Mouse (Mus musculus): ENCODE measurements around the gene Sema6c. TPM values are rescaled to one million over a fixed set of nuclear protein-coding genes. Genes with fewer than 3 reads are reported as not detected.

The Sema6c gene
- polyA plus RNA-seq (2014; fragmentation: Nextera tagmentation; extraction: Ambion mirVana) = 4.8 and 5.3 TPM in 2 replicates

DNA sequence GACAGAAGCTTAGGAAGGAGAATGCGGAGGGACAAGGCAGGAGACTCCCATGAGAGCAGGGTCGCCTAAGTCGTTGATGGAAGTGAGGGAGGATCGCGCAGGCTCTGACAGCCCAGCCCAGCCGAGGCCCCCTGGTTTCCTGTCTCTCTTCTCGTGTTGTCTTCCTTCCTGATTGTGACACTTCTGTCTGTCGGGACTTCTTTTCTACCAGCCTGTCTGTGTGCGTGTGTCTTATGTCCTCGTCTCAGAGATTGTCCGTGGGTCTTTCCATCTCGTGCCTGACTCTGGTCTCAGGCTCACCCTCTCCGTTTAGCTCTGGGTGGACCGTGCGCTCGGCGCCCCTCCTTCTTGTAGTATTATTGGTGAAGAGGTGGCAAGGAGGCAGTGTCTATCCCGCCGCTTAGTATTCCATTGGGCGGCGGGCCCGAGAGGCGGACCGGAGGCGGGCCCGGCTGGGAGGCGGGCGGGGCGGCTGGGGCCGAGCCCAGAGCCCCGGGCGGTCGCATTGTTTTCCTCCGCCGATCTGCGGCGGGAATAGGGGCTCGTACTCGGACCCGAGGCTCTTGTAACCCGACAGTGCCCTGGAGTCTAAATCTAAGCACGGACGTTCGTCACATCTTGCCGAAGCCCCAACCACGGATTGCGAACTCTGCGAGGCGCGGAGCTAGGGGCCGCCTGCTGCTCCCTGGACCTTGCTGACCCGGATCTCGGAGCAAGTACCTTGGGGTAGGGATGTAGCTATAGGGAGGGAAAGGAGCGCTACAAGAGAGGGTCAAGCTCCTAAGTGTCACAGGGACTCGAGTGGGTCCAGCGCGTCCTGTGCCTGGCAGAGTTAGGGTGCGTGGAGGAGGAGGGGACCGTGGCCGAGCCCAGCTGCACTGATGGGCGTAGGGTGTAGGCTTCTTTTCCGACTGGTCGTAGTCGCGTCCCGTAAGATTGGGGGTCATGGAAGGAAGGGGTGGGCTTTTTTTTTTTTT is at the start of gene Sema6c:
TSS of gene Sema6c (plus strand) at position 471 of the 977 bp plus-strand sequence.
- DNase-seq (ENCODE audit: low spot score) = peak; percentile 89
- Histone ChIP-seq H3K9ac (ENCODE audit: low read length) (peak within 1 kb of the TSS; percentile 71), H3K27ac (ENCODE audit: low read depth) (peak within 1 kb of the TSS; percentile 22; the same call in 1 of the 2 replicates), H3K36me3 (ENCODE audit: control insufficient read depth, insufficient read depth, low read length) (no peaks in the 10 kb centered on the region), H3K4me3 (ENCODE audit: low read depth, low read length) (peak within 1 kb of the TSS; percentile 86), H3K4me2 (ENCODE audit: low read length) (peak within 1 kb of the TSS; percentile 71), H3K4me1 (replicated peaks; ENCODE audit: control insufficient read depth, insufficient read depth, low read length) (peaks cover 28% of the 10 kb centered on the region), H3K27me3 (replicated peaks; ENCODE audit: control insufficient read depth, insufficient read depth, low read length) (no peaks in the 10 kb centered on the region), H3K9me3 (ENCODE audit: control insufficient read depth, low read length) (no peaks in the 10 kb centered on the region)
- peak; percentile 97 for ATAC-seq (replicated peaks; ENCODE audit: low FRiP score, low TSS enrichment, low read depth)
- under 1% methylated on average over 66 of the region's 66 CpGs for WGBS

- peak within 1 kb of the TSS; percentile 85 for H3K4me3 ChIP-seq (ENCODE audit: low read depth, low read length)
- peak within 1 kb of the TSS; percentile 97 for H3K27ac ChIP-seq (ENCODE audit: low read depth)
- H3K4me1 ChIP-seq (replicated peaks; ENCODE audit: control insufficient read depth, insufficient read depth, low read length) = peaks cover 9% of the 10 kb centered on the region
- DNase-seq (ENCODE audit: low spot score) (peak; percentile 96), ATAC-seq (replicated peaks; ENCODE audit: low FRiP score, low TSS enrichment, low read depth) (peak; percentile 65)
- H3K9ac ChIP-seq (ENCODE audit: low read length) = peak within 1 kb of the TSS; percentile 78
- H3K27me3 ChIP-seq (replicated peaks; ENCODE audit: control insufficient read depth, insufficient read depth, low read length) = no peaks in the 10 kb centered on the region
- no peaks in the 10 kb centered on the region for H3K9me3 ChIP-seq (ENCODE audit: control insufficient read depth, low read length)
- H3K36me3 ChIP-seq (ENCODE audit: control insufficient read depth, insufficient read depth, low read length) = peaks cover 20% of the 10 kb centered on the region
- H3K4me2 ChIP-seq (ENCODE audit: low read length) = peak within 1 kb of the TSS; percentile 47
- 1% methylated on average over 54 of the region's 54 CpGs for WGBS
Observed at GRCm38 (mm10) chr3:95110911-95111726, 49.1 kb upstream of the Sema6c start, which contains the start of gene Vps72. Gene Vps72 (plus strand): TSS chr3:95111022.

DNA sequence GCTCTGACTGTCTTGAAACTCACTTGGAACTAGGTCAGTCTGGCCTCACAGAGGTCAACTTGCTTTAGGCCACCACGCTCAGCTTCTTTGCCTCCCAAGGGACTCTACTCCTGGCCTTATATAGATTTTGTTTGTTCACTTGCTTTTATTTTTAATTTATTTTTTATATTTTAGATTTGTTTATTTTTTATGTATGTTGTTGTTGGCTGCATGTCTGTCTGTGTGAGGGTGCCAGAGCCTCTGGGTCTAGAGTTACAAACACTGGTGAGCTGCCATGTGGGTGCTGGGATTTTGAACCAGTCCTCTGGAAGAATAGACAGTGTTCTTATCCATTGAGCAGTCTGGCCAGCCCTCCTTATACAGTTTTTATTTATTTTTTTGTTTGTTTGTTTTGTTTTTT is 47.5 kb upstream of the Sema6c start:
- ATAC-seq (replicated peaks; ENCODE audit: low FRiP score, low TSS enrichment, low read depth) (no peak), DNase-seq (ENCODE audit: low spot score) (no peak)
- WGBS = 92% methylated on average over 1 of the region's 1 CpGs
- H3K36me3 ChIP-seq (ENCODE audit: control insufficient read depth, insufficient read depth, low read length) = peaks cover 27% of the 10 kb centered on the region
- H3K27ac ChIP-seq (ENCODE audit: low read depth) = no peak overlapping the region
- no peak overlapping the region for H3K9ac ChIP-seq (ENCODE audit: low read length)
- H3K4me3 ChIP-seq (ENCODE audit: low read depth, low read length) = no peak overlapping the region
- no peaks in the 10 kb centered on the region for H3K27me3 ChIP-seq (replicated peaks; ENCODE audit: control insufficient read depth, insufficient read depth, low read length)
- H3K4me2 ChIP-seq (ENCODE audit: low read length) = no peak overlapping the region
- H3K9me3 ChIP-seq (ENCODE audit: control insufficient read depth, low read length) = no peaks in the 10 kb centered on the region
- H3K4me1 ChIP-seq (replicated peaks; ENCODE audit: control insufficient read depth, insufficient read depth, low read length) = peaks cover 9% of the 10 kb centered on the region

DNA sequence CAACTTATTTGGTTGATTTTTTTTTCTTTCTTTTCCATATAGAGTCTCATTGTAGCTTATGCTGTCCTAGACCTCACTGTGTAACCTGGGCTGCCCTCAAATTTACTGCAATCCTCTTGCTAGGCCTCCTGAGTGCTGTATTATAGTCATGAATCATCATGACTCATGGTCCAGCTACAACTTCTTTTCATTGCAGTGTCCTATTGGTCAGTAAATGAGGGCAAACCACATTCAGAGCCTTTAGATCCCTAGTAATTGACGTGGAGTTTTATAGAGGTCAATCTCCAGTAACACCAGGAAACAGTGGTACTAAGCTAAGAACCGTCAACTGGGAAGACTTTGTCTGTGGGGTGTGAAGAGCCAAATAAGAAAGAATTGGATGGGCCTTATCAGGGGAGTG is 42.5 kb upstream of the Sema6c start:
- WGBS = 85% methylated on average over 2 of the region's 2 CpGs
- H3K4me3 ChIP-seq (ENCODE audit: low read depth, low read length) = no peak overlapping the region

GRCm38 (mm10) chr3:95121580-95121979 is 38.7 kb upstream of the Sema6c start:
- Histone ChIP-seq H3K9me3 (ENCODE audit: control insufficient read depth, low read length) (no peaks in the 10 kb centered on the region), H3K27me3 (replicated peaks; ENCODE audit: control insufficient read depth, insufficient read depth, low read length) (no peaks in the 10 kb centered on the region), H3K27ac (ENCODE audit: low read depth) (no peak overlapping the region), H3K4me1 (replicated peaks; ENCODE audit: control insufficient read depth, insufficient read depth, low read length) (peaks cover 11% of the 10 kb centered on the region; the same call in 1 of the 2 replicates), H3K4me2 (ENCODE audit: low read length) (no peak overlapping the region), H3K4me3 (ENCODE audit: low read depth, low read length) (no peak overlapping the region), H3K36me3 (ENCODE audit: control insufficient read depth, insufficient read depth, low read length) (peaks cover 56% of the 10 kb centered on the region), H3K9ac (ENCODE audit: low read length) (no peak overlapping the region)
- no peak for DNase-seq (ENCODE audit: low spot score)
- 56% methylated on average over 6 of the region's 6 CpGs for WGBS
- ATAC-seq (replicated peaks; ENCODE audit: low FRiP score, low TSS enrichment, low read depth) = no peak

More for the DNA sequence above, 42.5 kb upstream of the Sema6c start:
- H3K9ac ChIP-seq (ENCODE audit: low read length) = no peak overlapping the region
- no peak overlapping the region for H3K27ac ChIP-seq (ENCODE audit: low read depth)
- H3K36me3 ChIP-seq (ENCODE audit: control insufficient read depth, insufficient read depth, low read length) = peaks cover 73% of the 10 kb centered on the region
- H3K4me1 ChIP-seq (replicated peaks; ENCODE audit: control insufficient read depth, insufficient read depth, low read length) = no peaks in the 10 kb centered on the region
- no peak for DNase-seq (ENCODE audit: low spot score)
- no peaks in the 10 kb centered on the region for H3K27me3 ChIP-seq (replicated peaks; ENCODE audit: control insufficient read depth, insufficient read depth, low read length)
- H3K9me3 ChIP-seq (ENCODE audit: control insufficient read depth, low read length) = no peaks in the 10 kb centered on the region
- H3K4me2 ChIP-seq (ENCODE audit: low read length) = no peak overlapping the region
- no peak for ATAC-seq (replicated peaks; ENCODE audit: low FRiP score, low TSS enrichment, low read depth)

- DNase-seq (ENCODE audit: low spot score) (no peak), ATAC-seq (replicated peaks; ENCODE audit: low FRiP score, low TSS enrichment, low read depth) (no peak)
- no peaks in the 10 kb centered on the region for H3K9me3 ChIP-seq (ENCODE audit: control insufficient read depth, low read length)
Observed at GRCm38 (mm10) chr3:95124246-95124645, 36.0 kb upstream of the Sema6c start, which contains the start of gene Tmod4. Gene Tmod4 (plus strand): TSS chr3:95124476.

GRCm38 (mm10) chr3:95124972-95125371 is 35.3 kb upstream of the Sema6c start:
- H3K36me3 ChIP-seq (ENCODE audit: control insufficient read depth, insufficient read depth, low read length) = peaks cover 34% of the 10 kb centered on the region
- 21% methylated on average over 5 of the region's 5 CpGs for WGBS
- no peak overlapping the region for H3K4me2 ChIP-seq (ENCODE audit: low read length)
- H3K9me3 ChIP-seq (ENCODE audit: control insufficient read depth, low read length) = no peaks in the 10 kb centered on the region
- H3K4me1 ChIP-seq (replicated peaks; ENCODE audit: control insufficient read depth, insufficient read depth, low read length) = peaks cover 11% of the 10 kb centered on the region; the same call in 1 of the 2 replicates
- DNase-seq (ENCODE audit: low spot score) (no peak), ATAC-seq (replicated peaks; ENCODE audit: low FRiP score, low TSS enrichment, low read depth) (no peak)
- no peaks in the 10 kb centered on the region for H3K27me3 ChIP-seq (replicated peaks; ENCODE audit: control insufficient read depth, insufficient read depth, low read length)
- H3K27ac ChIP-seq (ENCODE audit: low read depth) = no peak overlapping the region; the same call in 1 of the 2 replicates
- H3K4me3 ChIP-seq (ENCODE audit: low read depth, low read length) = no peak overlapping the region
- no peak overlapping the region for H3K9ac ChIP-seq (ENCODE audit: low read length)

More at GRCm38 (mm10) chr3:95124246-95124645, 36.0 kb upstream of the Sema6c start, which contains the start of gene Tmod4:
- 57% methylated on average over 6 of the region's 6 CpGs for whole genome bisulfite sequencing
- Histone ChIP-seq H3K9ac (ENCODE audit: low read length) (no peak within 1 kb of the TSS), H3K36me3 (ENCODE audit: control insufficient read depth, insufficient read depth, low read length) (peaks cover 41% of the 10 kb centered on the region), H3K27ac (ENCODE audit: low read depth) (no peak within 1 kb of the TSS; the same call in 1 of the 2 replicates), H3K4me1 (replicated peaks; ENCODE audit: control insufficient read depth, insufficient read depth, low read length) (peaks cover 11% of the 10 kb centered on the region; the same call in 1 of the 2 replicates), H3K4me3 (ENCODE audit: low read depth, low read length) (no peak within 1 kb of the TSS), H3K27me3 (replicated peaks; ENCODE audit: control insufficient read depth, insufficient read depth, low read length) (no peaks in the 10 kb centered on the region), H3K4me2 (ENCODE audit: low read length) (no peak within 1 kb of the TSS)

DNA sequence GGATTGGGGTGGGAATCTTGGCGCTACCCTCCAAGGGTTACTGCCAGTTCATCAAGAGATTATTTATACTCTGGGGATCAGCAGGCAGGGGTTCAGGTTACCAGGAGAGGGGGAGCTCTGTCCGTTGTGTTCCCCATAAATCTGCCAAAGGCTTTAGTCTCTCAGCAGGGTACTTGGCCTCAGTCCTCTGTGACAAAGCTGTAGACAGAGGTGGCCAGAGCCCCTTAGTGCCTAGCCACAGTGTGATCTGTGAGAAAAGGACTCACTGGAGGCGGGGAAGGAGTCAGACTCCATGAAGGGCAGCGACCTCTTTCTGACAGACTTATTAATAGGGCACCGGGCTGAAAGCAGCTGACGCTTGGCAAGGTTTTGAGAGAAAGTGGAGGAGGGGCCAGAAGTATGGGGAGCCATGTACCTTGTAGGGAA is 31.0 kb upstream of the Sema6c start:
- H3K36me3 ChIP-seq (ENCODE audit: control insufficient read depth, insufficient read depth, low read length) = peaks cover 7% of the 10 kb centered on the region
- WGBS = 35% methylated on average over 6 of the region's 6 CpGs

More for the DNA sequence above, 31.0 kb upstream of the Sema6c start:
- Histone ChIP-seq H3K4me2 (ENCODE audit: low read length) (no peak overlapping the region), H3K9me3 (ENCODE audit: control insufficient read depth, low read length) (no peaks in the 10 kb centered on the region), H3K4me3 (ENCODE audit: low read depth, low read length) (no peak overlapping the region), H3K27me3 (replicated peaks; ENCODE audit: control insufficient read depth, insufficient read depth, low read length) (no peaks in the 10 kb centered on the region), H3K4me1 (replicated peaks; ENCODE audit: control insufficient read depth, insufficient read depth, low read length) (peaks cover 16% of the 10 kb centered on the region), H3K27ac (ENCODE audit: low read depth) (no peak overlapping the region), H3K9ac (ENCODE audit: low read length) (no peak overlapping the region)
- DNase-seq (ENCODE audit: low spot score) = no peak
- no peak for ATAC-seq (replicated peaks; ENCODE audit: low FRiP score, low TSS enrichment, low read depth)

Measured in intestine, embryonic 14.5 days (tissue).